ENCODE assay signal across 26 mouse cellular contexts in genomic region chr16:12901996-12902319, GRCm38 (mm10).
A peak's percentile ranks its signal among the peaks of the same experiment; 100 is the strongest.
DNase-seq lines count a peak whose midpoint lies in the region; ATAC-seq and TF ChIP-seq lines count a peak whose summit lies in the region.
"Had no signal": no experiment of that assay in that cellular context is flagged by ENCODE, and none has a peak within 500 bp of the region (broad histone marks: within the 10 kb centered on the region; RNA-seq: fewer than 3 reads in every experiment).

No protein-coding gene starts in this region.

- peak overlapping the region; percentile 59; the same call in 1 of the 2 replicates for H3K27ac ChIP-seq in forebrain, embryonic 10.5 days
- H3K27ac ChIP-seq in forebrain, postnatal 0 days (ENCODE audit: low read depth, low read length), result no peak overlapping the region
- no peak overlapping the region for H3K27ac ChIP-seq in hindbrain, embryonic 16.5 days (ENCODE audit: low read depth, low read length)
- no peak overlapping the region for H3K27ac ChIP-seq in hindbrain, embryonic 13.5 days
- H3K27ac ChIP-seq in neural tube, embryonic 14.5 days (ENCODE audit: low read depth, low read length), result no peak overlapping the region
- H3K27ac ChIP-seq: embryonic facial prominence, embryonic 10.5 days; embryonic facial prominence, embryonic 15.5 days; hindbrain, embryonic 14.5 days; kidney, embryonic 15.5 days; left cerebral cortex, adult 2 months; limb, embryonic 12.5 days; liver, embryonic 15.5 days; stomach, embryonic 15.5 days had no signal

- H3K4me3 ChIP-seq in forebrain, embryonic 10.5 days, result no peak overlapping the region
- no peak overlapping the region for H3K4me3 ChIP-seq in forebrain, postnatal 0 days (ENCODE audit: low read depth, low read length)
- no peak overlapping the region for H3K4me3 ChIP-seq in hindbrain, embryonic 16.5 days (ENCODE audit: low read length)
- H3K4me3 ChIP-seq in hindbrain, embryonic 13.5 days, result no peak overlapping the region
- no peak overlapping the region for H3K4me3 ChIP-seq in neural tube, embryonic 14.5 days (ENCODE audit: low read depth, low read length)
- H3K4me3 ChIP-seq: embryonic facial prominence, embryonic 10.5 days; embryonic facial prominence, embryonic 15.5 days; kidney, embryonic 15.5 days; left cerebral cortex, adult 2 months; limb, embryonic 12.5 days; liver, embryonic 15.5 days; stomach, embryonic 15.5 days had no signal

- no peaks in the 10 kb centered on the region for H3K36me3 ChIP-seq in forebrain, embryonic 10.5 days (replicated peaks)
- H3K36me3 ChIP-seq in forebrain, postnatal 0 days (ENCODE audit: insufficient read depth), result no peaks in the 10 kb centered on the region
- H3K36me3 ChIP-seq in hindbrain, embryonic 16.5 days (ENCODE audit: control insufficient read depth, insufficient read depth, low read length), result no peaks in the 10 kb centered on the region
- no peaks in the 10 kb centered on the region for H3K36me3 ChIP-seq in hindbrain, embryonic 13.5 days
- H3K36me3 ChIP-seq in neural tube, embryonic 14.5 days (ENCODE audit: control insufficient read depth, insufficient read depth, low read length), result no peaks in the 10 kb centered on the region
- H3K36me3 ChIP-seq: embryonic facial prominence, embryonic 10.5 days; embryonic facial prominence, embryonic 15.5 days; kidney, embryonic 15.5 days; limb, embryonic 12.5 days; liver, embryonic 15.5 days; stomach, embryonic 15.5 days had no signal

- H3K4me1 ChIP-seq in forebrain, embryonic 10.5 days, result peaks cover 20% of the 10 kb centered on the region
- H3K4me1 ChIP-seq in forebrain, postnatal 0 days (ENCODE audit: insufficient read depth), result no peaks in the 10 kb centered on the region
- H3K4me1 ChIP-seq in hindbrain, embryonic 16.5 days (ENCODE audit: control insufficient read depth, insufficient read depth, low read depth, low read length), result 0 out of 2 replicates have a peak, but pooled peaks cover 5% of the 10 kb centered on the region
- peaks cover 7% of the 10 kb centered on the region; the same call in 1 of the 2 replicates for H3K4me1 ChIP-seq in hindbrain, embryonic 13.5 days (replicated peaks)
- H3K4me1 ChIP-seq in neural tube, embryonic 14.5 days (ENCODE audit: control insufficient read depth, insufficient read depth, low read length), result no peaks in the 10 kb centered on the region; the same call in 1 of the 2 replicates
- H3K4me1 ChIP-seq: embryonic facial prominence, embryonic 10.5 days; embryonic facial prominence, embryonic 15.5 days; kidney, embryonic 15.5 days; limb, embryonic 12.5 days; liver, embryonic 15.5 days; stomach, embryonic 15.5 days had no signal

- no peaks in the 10 kb centered on the region for H3K27me3 ChIP-seq in forebrain, embryonic 10.5 days (ENCODE audit: poor library complexity, severe bottlenecking)
- no peaks in the 10 kb centered on the region for H3K27me3 ChIP-seq in forebrain, postnatal 0 days (ENCODE audit: insufficient read depth, low read length)
- H3K27me3 ChIP-seq in hindbrain, embryonic 16.5 days (replicated peaks; ENCODE audit: control insufficient read depth, insufficient read depth, low read length), result no peaks in the 10 kb centered on the region
- no peaks in the 10 kb centered on the region for H3K27me3 ChIP-seq in hindbrain, embryonic 13.5 days
- no peaks in the 10 kb centered on the region for H3K27me3 ChIP-seq in neural tube, embryonic 14.5 days (ENCODE audit: control insufficient read depth, insufficient read depth, low read length)
- H3K27me3 ChIP-seq: embryonic facial prominence, embryonic 15.5 days; kidney, embryonic 15.5 days; limb, embryonic 12.5 days; liver, embryonic 15.5 days; stomach, embryonic 15.5 days had no signal

- no peak overlapping the region for H3K9ac ChIP-seq in forebrain, postnatal 0 days
- H3K9ac ChIP-seq in hindbrain, embryonic 16.5 days (ENCODE audit: low read depth, low read length), result no peak overlapping the region
- no peak overlapping the region for H3K9ac ChIP-seq in hindbrain, embryonic 13.5 days
- no peak overlapping the region for H3K9ac ChIP-seq in neural tube, embryonic 14.5 days (replicated peaks; ENCODE audit: low read depth, low read length)
- H3K9ac ChIP-seq: embryonic facial prominence, embryonic 15.5 days; hindbrain, embryonic 14.5 days; kidney, embryonic 15.5 days; limb, embryonic 12.5 days; liver, embryonic 15.5 days; lung, embryonic 14.5 days; stomach, embryonic 15.5 days had no signal

- TF ChIP-seq CTCF in forebrain, postnatal 0 days (IDR thresholded peaks at IDR 0.05; ENCODE audit: low read depth), result no peak

- peaks cover 6% of the 10 kb centered on the region for H3K9me3 ChIP-seq in forebrain, embryonic 10.5 days
- H3K9me3 ChIP-seq in forebrain, postnatal 0 days (ENCODE audit: low read length), result 0 out of 2 replicates have a peak, but pooled peaks cover 4% of the 10 kb centered on the region
- H3K9me3 ChIP-seq in hindbrain, embryonic 16.5 days (ENCODE audit: control insufficient read depth, low read length), result peaks cover 6% of the 10 kb centered on the region
- peaks cover 11% of the 10 kb centered on the region for H3K9me3 ChIP-seq in hindbrain, embryonic 13.5 days
- no peaks in the 10 kb centered on the region for H3K9me3 ChIP-seq in neural tube, embryonic 14.5 days (ENCODE audit: control insufficient read depth, low read length)
- H3K9me3 ChIP-seq: embryonic facial prominence, embryonic 15.5 days; kidney, embryonic 15.5 days; limb, embryonic 12.5 days; liver, embryonic 15.5 days; stomach, embryonic 15.5 days had no signal

- ATAC-seq in forebrain, postnatal 0 days, result no peak
- ATAC-seq in hindbrain, embryonic 16.5 days, result 0 out of 2 replicates have a peak, but pooled peaks have one; percentile 34
- no peak for ATAC-seq in hindbrain, embryonic 13.5 days (ENCODE audit: low FRiP score)
- ATAC-seq in neural tube, embryonic 14.5 days (ENCODE audit: low read depth), result peak; percentile 31; the same call in 1 of the 2 replicates

- no peak for DNase-seq in forebrain, embryonic 10.5 days (ENCODE audit: extremely low spot score, low spot score)
- no peak for DNase-seq in forebrain, postnatal 0 days
- DNase-seq in kidney, postnatal 14 days, result peak; percentile 41
- no peak for DNase-seq in kidney, adult 18-20 months
- no peak for DNase-seq in neural tube, embryonic 10.5 days (ENCODE audit: extremely low spot score, low spot score)
- DNase-seq: adrenal gland, adult 8-10 months; cerebellum, adult 8-10 months; cerebellum, postnatal 25 days; gastrocnemius, postnatal 14 days; heart, postnatal 36 days; lung, embryonic 14.5 days; lung, postnatal 14 days; retina, postnatal 1 day; right cerebral cortex, postnatal 14 days had no signal

- no peak overlapping the region for H3K4me2 ChIP-seq in forebrain, postnatal 0 days (ENCODE audit: low read depth)
- H3K4me2 ChIP-seq in hindbrain, embryonic 16.5 days (ENCODE audit: low read length), result no peak overlapping the region
- H3K4me2 ChIP-seq in hindbrain, embryonic 13.5 days, result no peak overlapping the region
- no peak overlapping the region for H3K4me2 ChIP-seq in neural tube, embryonic 14.5 days (ENCODE audit: low read depth, low read length)
- H3K4me2 ChIP-seq: embryonic facial prominence, embryonic 15.5 days; heart, embryonic 11.5 days; hindbrain, embryonic 14.5 days; kidney, embryonic 15.5 days; limb, embryonic 12.5 days; liver, embryonic 15.5 days; lung, embryonic 14.5 days; stomach, embryonic 15.5 days had no signal

Comparison
In these comparisons a context has a peak if more than half of its experiments do, and no peak if none do; other contexts are left out.
1. ATAC-seq: peak in hindbrain, embryonic 16.5 days (single experiment) and neural tube, embryonic 14.5 days (single experiment); none in forebrain, postnatal 0 days (single experiment) and hindbrain, embryonic 13.5 days (single experiment).